Mouse (Mus musculus) kidney, adult 2 months (tissue): ENCODE measurements around the gene Mansc1.

Source experiments
- CTCF ChIP-seq: fragments of 200-500 bp; conservative IDR thresholded peaks from 2 replicates; pipeline ENCODE4 v1.5.1; 2011; ENCODE audit warnings: low read depth, mild to moderate bottlenecking, control low read depth, low read length, moderate library complexity, mixed read lengths; ENCODE audit not compliant: insufficient read depth, insufficient read length
- POLR2A ChIP-seq: fragments of 200-500 bp; IDR thresholded peaks from one replicate; pipeline ENCODE4 v1.6.1; 2011; ENCODE audit warnings: low read depth, low read length, control low read depth

- TF ChIP-seq CTCF (no peak), POLR2A (no peak)
Measured at GRCm38 (mm10) chr6:134575288-134575741, 57.0 kb downstream of the Mansc1 start.
